Mouse (Mus musculus): Measurements from ENCODE around the gene Gfpt1. TPM values are rescaled to one million over a fixed set of nuclear protein-coding genes. Genes with fewer than 3 reads are reported as not detected.

The Gfpt1 gene
- polyA plus RNA-seq, 1 experiment = 13.4 TPM

DNA sequence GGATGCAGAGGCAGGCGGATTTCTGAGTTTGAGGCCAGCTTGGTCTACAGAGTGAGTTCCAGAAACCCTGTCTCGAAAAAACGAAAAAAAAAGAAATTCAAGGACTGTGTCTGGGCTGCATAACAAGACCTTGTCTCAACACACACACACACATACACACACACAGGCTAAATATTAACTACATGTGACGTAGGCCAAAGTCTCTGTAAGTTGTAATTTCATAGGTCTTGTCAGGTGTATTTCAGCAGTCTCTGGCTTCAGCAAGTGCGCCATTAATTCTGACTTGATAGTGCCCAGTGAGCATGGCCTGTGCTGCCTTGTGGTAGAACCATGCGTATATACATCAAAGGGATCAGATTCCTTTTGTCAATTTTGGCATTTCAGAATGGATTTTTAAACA, 40.7 kb upstream of the Gfpt1 start:
- no peaks in the 10 kb centered on the region for H3K79me2 ChIP-seq (ENCODE audit: control insufficient read depth, insufficient read depth)
- H3K4me3 ChIP-seq = no peak overlapping the region
- peak overlapping the region; percentile 66 for H3K4me2 ChIP-seq (ENCODE audit: low read depth)
- peaks cover 15% of the 10 kb centered on the region for H3K36me3 ChIP-seq (ENCODE audit: control insufficient read depth, insufficient read depth)
- H3K27me3 ChIP-seq (ENCODE audit: control insufficient read depth, insufficient read depth, insufficient read length) = no peaks in the 10 kb centered on the region
- H3ac ChIP-seq (ENCODE audit: control insufficient read depth, insufficient read length) = no peak overlapping the region
- TF ChIP-seq CEBPB (IDR thresholded peaks at IDR 0.05; ENCODE audit: insufficient read depth, poor library complexity, severe bottlenecking) (no peak), REST (IDR thresholded peaks at IDR 0.05; ENCODE audit: insufficient read depth, insufficient read length) (no peak), POLR2AphosphoS2 (IDR thresholded peaks at IDR 0.05; ENCODE audit: insufficient read length, low read depth) (no peak), TCF3 (IDR thresholded peaks at IDR 0.05; ENCODE audit: insufficient read length, low read depth) (no peak), SRF (IDR thresholded peaks at IDR 0.05; ENCODE audit: control insufficient read depth, insufficient read length, low read depth) (no peak), MAX (IDR thresholded peaks at IDR 0.05; ENCODE audit: low read depth) (no peak), USF1 (IDR thresholded peaks at IDR 0.05; ENCODE audit: low read depth) (no peak), MYOD1 (IDR thresholded peaks at IDR 0.05; ENCODE audit: control insufficient read depth in 1 of 3, insufficient read length in 2 of 3, low read depth in 2 of 3) (no peak), MYOG (IDR thresholded peaks at IDR 0.05; ENCODE audit: control insufficient read depth in 1 of 3, insufficient read depth in 1 of 3, insufficient read length in 2 of 3, low read depth in 2 of 3) (no peak), TCF12 (IDR thresholded peaks at IDR 0.05; ENCODE audit: insufficient read depth, poor library complexity, severe bottlenecking) (no peak), E2F4 (IDR thresholded peaks at IDR 0.05; ENCODE audit: insufficient read depth) (no peak), POLR2A (IDR thresholded peaks at IDR 0.05; ENCODE audit: insufficient read length, low read depth) (no peak)

DNA sequence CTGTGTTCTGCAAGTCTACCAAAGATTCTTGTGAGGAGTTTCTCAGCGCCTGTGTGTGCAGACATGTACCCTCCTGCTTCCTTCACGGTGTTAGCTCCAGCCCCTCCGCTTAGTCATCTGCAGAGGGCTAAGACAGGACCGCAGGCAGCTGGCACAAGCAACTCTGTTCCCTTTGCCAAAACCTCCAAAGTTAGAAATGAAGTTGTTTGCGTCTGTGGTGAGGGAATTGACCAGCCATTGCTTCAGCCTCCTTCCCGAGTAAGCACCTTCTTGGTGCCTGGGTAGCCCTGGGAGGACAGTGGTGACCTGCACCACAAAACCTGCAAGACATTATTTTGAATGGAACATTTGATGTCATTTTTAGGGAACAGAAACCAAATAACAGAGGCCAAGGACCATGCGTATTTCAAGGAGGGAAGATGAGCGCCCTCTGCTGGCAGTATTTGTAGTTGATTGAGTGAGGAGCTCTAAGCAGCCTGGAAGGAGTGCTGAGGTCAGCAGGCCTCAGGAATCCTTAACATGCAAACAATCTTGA, 40.1 kb upstream of the Gfpt1 start:
- no peak overlapping the region for H3ac ChIP-seq (ENCODE audit: control insufficient read depth, insufficient read length)
- no peaks in the 10 kb centered on the region for H3K27me3 ChIP-seq (ENCODE audit: control insufficient read depth, insufficient read depth, insufficient read length)
- H3K4me2 ChIP-seq (ENCODE audit: low read depth) = peak overlapping the region; percentile 66
- TF ChIP-seq MYOG (IDR thresholded peaks at IDR 0.05; ENCODE audit: control insufficient read depth in 1 of 3, insufficient read depth in 1 of 3, insufficient read length in 2 of 3, low read depth in 2 of 3) = peak in 1 of 3 experiments; percentile 70
- TF ChIP-seq USF1 (IDR thresholded peaks at IDR 0.05; ENCODE audit: low read depth) = no peak
- no peak for TF ChIP-seq E2F4 (IDR thresholded peaks at IDR 0.05; ENCODE audit: insufficient read depth)
- TF ChIP-seq TCF3 (IDR thresholded peaks at IDR 0.05; ENCODE audit: insufficient read length, low read depth) = no peak
- no peak for TF ChIP-seq REST (IDR thresholded peaks at IDR 0.05; ENCODE audit: insufficient read depth, insufficient read length)
- TF ChIP-seq SRF (IDR thresholded peaks at IDR 0.05; ENCODE audit: control insufficient read depth, insufficient read length, low read depth) = no peak
- no peak for TF ChIP-seq POLR2AphosphoS2 (IDR thresholded peaks at IDR 0.05; ENCODE audit: insufficient read length, low read depth)
- TF ChIP-seq POLR2A (IDR thresholded peaks at IDR 0.05; ENCODE audit: insufficient read length, low read depth) = no peak
- peak in 2 of 3 experiments; percentile 50 to 53 for TF ChIP-seq MYOD1 (IDR thresholded peaks at IDR 0.05; ENCODE audit: control insufficient read depth in 1 of 3, insufficient read length in 2 of 3, low read depth in 2 of 3)
- TF ChIP-seq MAX (IDR thresholded peaks at IDR 0.05; ENCODE audit: low read depth) = no peak
- no peak for TF ChIP-seq TCF12 (IDR thresholded peaks at IDR 0.05; ENCODE audit: insufficient read depth, poor library complexity, severe bottlenecking)
- peak; percentile 67; the same call in 1 of the 2 replicates for TF ChIP-seq CEBPB (IDR thresholded peaks at IDR 0.05; ENCODE audit: insufficient read depth, poor library complexity, severe bottlenecking)
- peaks cover 9% of the 10 kb centered on the region for H3K36me3 ChIP-seq (ENCODE audit: control insufficient read depth, insufficient read depth)
- no peak overlapping the region for H3K4me3 ChIP-seq
- H3K79me2 ChIP-seq (ENCODE audit: control insufficient read depth, insufficient read depth) = no peaks in the 10 kb centered on the region

DNA sequence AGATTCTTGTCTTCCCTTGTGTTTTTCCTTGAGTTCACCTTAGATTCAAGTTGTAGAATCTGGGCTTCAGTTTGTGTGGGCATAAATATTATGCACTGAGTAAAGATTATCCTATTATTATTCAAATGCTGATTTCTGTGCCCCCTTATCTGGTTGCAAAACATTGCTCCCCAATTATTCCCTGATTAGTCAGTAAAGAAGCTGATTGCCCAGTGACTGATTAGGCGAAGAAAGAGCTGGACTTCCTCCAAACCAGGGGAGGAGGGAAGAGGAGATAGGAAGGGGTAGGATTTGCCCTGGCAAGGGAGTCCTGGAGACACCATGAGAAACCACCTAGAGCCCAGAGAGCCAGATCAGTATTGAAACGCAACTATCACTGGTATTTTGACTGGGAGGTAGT, 38.5 kb upstream of the Gfpt1 start:
- Histone ChIP-seq H3K36me3 (ENCODE audit: control insufficient read depth, insufficient read depth) (no peaks in the 10 kb centered on the region), H3ac (ENCODE audit: control insufficient read depth, insufficient read length) (no peak overlapping the region), H3K4me2 (ENCODE audit: low read depth) (no peak overlapping the region), H3K27me3 (ENCODE audit: control insufficient read depth, insufficient read depth, insufficient read length) (no peaks in the 10 kb centered on the region), H3K79me2 (ENCODE audit: control insufficient read depth, insufficient read depth) (no peaks in the 10 kb centered on the region), H3K4me3 (no peak overlapping the region)
- TF ChIP-seq TCF12 (IDR thresholded peaks at IDR 0.05; ENCODE audit: insufficient read depth, poor library complexity, severe bottlenecking) (no peak), SRF (IDR thresholded peaks at IDR 0.05; ENCODE audit: control insufficient read depth, insufficient read length, low read depth) (no peak), TCF3 (IDR thresholded peaks at IDR 0.05; ENCODE audit: insufficient read length, low read depth) (no peak), POLR2A (IDR thresholded peaks at IDR 0.05; ENCODE audit: insufficient read length, low read depth) (no peak), E2F4 (IDR thresholded peaks at IDR 0.05; ENCODE audit: insufficient read depth) (no peak), MYOG (IDR thresholded peaks at IDR 0.05; ENCODE audit: control insufficient read depth in 1 of 3, insufficient read depth in 1 of 3, insufficient read length in 2 of 3, low read depth in 2 of 3) (no peak), MYOD1 (IDR thresholded peaks at IDR 0.05; ENCODE audit: control insufficient read depth in 1 of 3, insufficient read length in 2 of 3, low read depth in 2 of 3) (no peak), USF1 (IDR thresholded peaks at IDR 0.05; ENCODE audit: low read depth) (no peak), REST (IDR thresholded peaks at IDR 0.05; ENCODE audit: insufficient read depth, insufficient read length) (no peak)

- no peak overlapping the region for H3K4me3 ChIP-seq
- no peak overlapping the region for H3ac ChIP-seq (ENCODE audit: control insufficient read depth, insufficient read length)
- TF ChIP-seq CEBPB (IDR thresholded peaks at IDR 0.05; ENCODE audit: insufficient read depth, poor library complexity, severe bottlenecking) = no peak
- TF ChIP-seq MAX (IDR thresholded peaks at IDR 0.05; ENCODE audit: low read depth) = no peak
- no peak for TF ChIP-seq MYOD1 (IDR thresholded peaks at IDR 0.05; ENCODE audit: control insufficient read depth in 1 of 3, insufficient read length in 2 of 3, low read depth in 2 of 3)
- TF ChIP-seq TCF3 (IDR thresholded peaks at IDR 0.05; ENCODE audit: insufficient read length, low read depth) = no peak
- no peak for TF ChIP-seq E2F4 (IDR thresholded peaks at IDR 0.05; ENCODE audit: insufficient read depth)
- no peak for TF ChIP-seq TCF12 (IDR thresholded peaks at IDR 0.05; ENCODE audit: insufficient read depth, poor library complexity, severe bottlenecking)
- TF ChIP-seq MYOG (IDR thresholded peaks at IDR 0.05; ENCODE audit: control insufficient read depth in 1 of 3, insufficient read depth in 1 of 3, insufficient read length in 2 of 3, low read depth in 2 of 3) = no peak
- TF ChIP-seq USF1 (IDR thresholded peaks at IDR 0.05; ENCODE audit: low read depth) = no peak
- TF ChIP-seq POLR2A (IDR thresholded peaks at IDR 0.05; ENCODE audit: insufficient read length, low read depth) = no peak
- TF ChIP-seq REST (IDR thresholded peaks at IDR 0.05; ENCODE audit: insufficient read depth, insufficient read length) = no peak
- no peak for TF ChIP-seq POLR2AphosphoS2 (IDR thresholded peaks at IDR 0.05; ENCODE audit: insufficient read length, low read depth)
- TF ChIP-seq SRF (IDR thresholded peaks at IDR 0.05; ENCODE audit: control insufficient read depth, insufficient read length, low read depth) = no peak
- H3K4me2 ChIP-seq (ENCODE audit: low read depth) = peak overlapping the region; percentile 21
- H3K36me3 ChIP-seq (ENCODE audit: control insufficient read depth, insufficient read depth) = no peaks in the 10 kb centered on the region
- no peaks in the 10 kb centered on the region for H3K27me3 ChIP-seq (ENCODE audit: control insufficient read depth, insufficient read depth, insufficient read length)
- peaks cover 4% of the 10 kb centered on the region for H3K79me2 ChIP-seq (ENCODE audit: control insufficient read depth, insufficient read depth)
Observed at GRCm38 (mm10) chr6:87005577-87005976, 37.1 kb upstream of the Gfpt1 start.

All from myocyte (in vitro differentiated cells).